Mouse (Mus musculus) thymus, postnatal 36 days (tissue): Measurements from ENCODE around the gene Sgms1.
"Not testable (repeated sequence)": the region's sequence is repeated elsewhere in the genome, so short reads cannot be mapped to it uniquely, and the experiment has no call there.

Experiments used
- DNase-seq, 2 experiments: peaks; one replicate each; pipeline ENCODE4 v3.0.0; 2022; ENCODE audit warnings: mixed read lengths in 2 of 2

Gene Sgms1

DNA sequence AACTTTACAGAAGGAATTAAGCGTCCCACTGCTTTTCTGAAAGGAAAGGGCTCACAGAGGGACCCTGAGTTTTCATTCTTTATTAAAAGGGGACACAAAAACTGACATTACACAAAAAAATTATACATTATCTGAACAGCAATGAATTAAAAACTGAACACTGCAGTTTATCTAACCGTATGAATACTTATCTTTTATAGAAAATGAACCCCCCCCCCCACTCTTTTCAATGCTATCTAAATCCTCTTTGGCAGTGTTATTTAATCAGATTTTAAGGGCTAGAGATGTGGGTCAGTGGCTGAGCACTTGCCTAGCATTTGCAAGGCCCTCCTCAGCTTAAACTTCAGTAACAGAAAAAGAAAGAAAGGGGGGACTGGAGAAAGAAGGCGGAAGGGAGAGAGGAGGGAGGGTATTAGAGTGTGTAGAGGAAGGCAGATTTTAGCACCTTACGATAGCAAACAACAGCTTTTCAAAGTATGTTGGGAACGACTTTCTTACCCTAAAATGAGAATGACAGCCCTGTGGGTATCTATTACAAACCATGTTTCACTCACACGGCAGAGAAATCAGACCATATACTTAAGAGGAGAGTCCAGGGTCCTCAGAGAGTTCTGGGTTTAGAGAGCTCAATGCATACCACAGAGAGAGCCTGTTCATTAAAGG is 215.9 kb downstream of the Sgms1 start:
- DNase-seq = no peak

GRCm38 (mm10) chr19:32172511-32172981 is 217.0 kb downstream of the Sgms1 start:
- peak in 1 of 2 experiments; percentile 30 for DNase-seq

DNA sequence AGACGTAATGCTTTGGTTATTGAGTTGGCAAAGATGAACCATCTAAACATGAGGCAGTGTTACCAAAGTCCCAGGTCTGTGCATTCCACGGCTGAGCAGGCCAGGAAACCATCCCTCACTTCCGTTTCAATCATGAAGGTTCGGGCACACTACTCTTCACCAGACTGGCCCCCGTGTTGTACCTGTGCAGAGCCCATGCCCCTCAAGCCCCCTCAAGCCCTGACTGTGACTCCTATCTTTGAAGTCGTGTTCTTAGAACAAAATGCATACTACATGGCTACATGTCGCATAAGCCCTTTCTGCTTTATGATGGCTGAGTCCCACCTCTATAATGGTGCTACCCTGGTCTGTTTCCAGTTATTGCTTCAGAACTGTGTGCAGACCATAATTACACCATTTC is 217.5 kb downstream of the Sgms1 start:
- no peak for DNase-seq

GRCm38 (mm10) chr19:32169634-32170540 is 219.6 kb downstream of the Sgms1 start:
- peak; percentile 70 to 71 for DNase-seq

GRCm38 (mm10) chr19:32168031-32168430 is 221.5 kb downstream of the Sgms1 start:
- peak; percentile 55 to 69 for DNase-seq

GRCm38 (mm10) chr19:32166823-32167605 is 222.5 kb downstream of the Sgms1 start:
- no peak for DNase-seq

GRCm38 (mm10) chr19:32165711-32166110 is 223.8 kb downstream of the Sgms1 start:
- no peak for DNase-seq

GRCm38 (mm10) chr19:32164128-32164527 is 225.4 kb downstream of the Sgms1 start:
- DNase-seq = no peak

- DNase-seq = no peak
Observed at GRCm38 (mm10) chr19:32159944-32160343, 229.6 kb downstream of the Sgms1 start.

DNA sequence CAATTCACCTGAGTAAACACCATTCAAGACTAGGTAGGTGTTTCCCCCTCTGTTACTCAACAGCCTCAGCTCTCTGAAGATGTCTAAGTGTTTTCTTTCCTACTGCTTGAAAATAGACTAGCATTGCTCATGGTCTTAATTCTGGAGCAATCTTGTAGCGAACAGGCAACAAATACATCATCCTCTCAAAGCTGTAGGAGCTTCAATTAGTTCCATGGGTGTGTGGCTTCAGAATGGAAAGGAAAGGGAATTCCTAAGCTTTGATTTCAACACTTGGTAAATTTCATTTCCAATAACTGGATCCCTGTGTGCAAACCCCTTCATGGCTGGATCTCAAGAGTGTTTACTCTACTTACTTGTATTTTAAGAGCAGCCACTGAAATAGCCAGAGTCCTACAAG is 230.3 kb downstream of the Sgms1 start:
- DNase-seq = no peak

- no peak for DNase-seq
Observed at GRCm38 (mm10) chr19:32157045-32157444, 232.5 kb downstream of the Sgms1 start.

DNA sequence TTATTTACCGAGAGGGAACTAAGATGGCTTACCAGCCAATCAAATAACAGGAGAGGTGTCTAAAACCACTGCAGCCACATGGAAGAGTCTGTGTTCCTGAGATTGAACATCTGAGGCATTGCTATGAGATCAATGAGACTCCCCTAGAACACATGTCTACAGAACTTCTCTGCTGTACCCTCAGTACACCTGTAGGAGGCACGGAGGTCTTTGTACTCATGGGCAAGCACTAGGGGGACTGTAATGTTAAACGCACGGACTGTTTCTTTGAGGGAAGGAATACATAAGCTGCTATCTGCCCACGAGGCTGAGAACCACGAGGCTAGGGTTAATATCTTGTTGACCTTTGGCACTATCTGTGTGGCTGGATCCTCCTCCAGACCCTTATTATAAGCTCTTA is 237.0 kb downstream of the Sgms1 start:
- DNase-seq = no peak

DNA sequence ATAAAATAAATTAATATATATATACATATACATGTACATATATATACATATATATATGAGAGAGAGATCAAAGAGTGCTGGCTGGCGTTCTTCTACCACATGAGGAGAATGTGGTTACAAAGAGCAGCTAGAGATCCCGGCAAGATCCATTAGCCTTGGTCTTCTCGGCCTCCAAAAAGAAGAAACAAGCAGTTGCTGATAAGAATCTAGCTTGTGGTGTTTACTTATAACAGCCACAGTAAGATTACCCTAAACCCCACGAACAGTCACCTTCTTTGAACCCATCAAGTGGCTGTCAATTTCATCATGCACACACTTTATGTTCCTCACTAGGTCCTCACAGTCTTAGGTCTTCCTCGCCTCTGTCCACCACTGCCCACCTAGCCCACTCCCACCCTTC is 240.8 kb downstream of the Sgms1 start:
- DNase-seq = no peak

DNA sequence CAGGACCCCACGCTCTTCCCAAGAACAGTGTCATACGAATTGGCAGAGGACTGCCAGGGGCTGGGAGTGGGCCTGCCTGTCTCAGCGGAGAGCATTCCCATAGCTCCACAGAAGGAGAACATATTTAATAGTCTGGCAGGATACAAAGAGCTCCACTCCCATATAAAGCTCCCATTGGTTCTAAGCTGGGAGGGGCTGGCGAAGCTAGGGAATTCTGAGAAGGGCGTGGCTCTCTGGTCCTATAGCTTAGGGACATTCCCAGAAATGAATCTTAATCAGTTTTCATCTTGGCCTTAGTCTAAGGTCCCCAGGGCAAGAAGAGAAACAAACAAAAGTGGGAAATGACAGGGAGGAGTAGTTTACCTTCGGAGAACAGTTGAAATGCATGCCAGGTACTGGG is 247.1 kb downstream of the Sgms1 start:
- DNase-seq = no peak

DNA sequence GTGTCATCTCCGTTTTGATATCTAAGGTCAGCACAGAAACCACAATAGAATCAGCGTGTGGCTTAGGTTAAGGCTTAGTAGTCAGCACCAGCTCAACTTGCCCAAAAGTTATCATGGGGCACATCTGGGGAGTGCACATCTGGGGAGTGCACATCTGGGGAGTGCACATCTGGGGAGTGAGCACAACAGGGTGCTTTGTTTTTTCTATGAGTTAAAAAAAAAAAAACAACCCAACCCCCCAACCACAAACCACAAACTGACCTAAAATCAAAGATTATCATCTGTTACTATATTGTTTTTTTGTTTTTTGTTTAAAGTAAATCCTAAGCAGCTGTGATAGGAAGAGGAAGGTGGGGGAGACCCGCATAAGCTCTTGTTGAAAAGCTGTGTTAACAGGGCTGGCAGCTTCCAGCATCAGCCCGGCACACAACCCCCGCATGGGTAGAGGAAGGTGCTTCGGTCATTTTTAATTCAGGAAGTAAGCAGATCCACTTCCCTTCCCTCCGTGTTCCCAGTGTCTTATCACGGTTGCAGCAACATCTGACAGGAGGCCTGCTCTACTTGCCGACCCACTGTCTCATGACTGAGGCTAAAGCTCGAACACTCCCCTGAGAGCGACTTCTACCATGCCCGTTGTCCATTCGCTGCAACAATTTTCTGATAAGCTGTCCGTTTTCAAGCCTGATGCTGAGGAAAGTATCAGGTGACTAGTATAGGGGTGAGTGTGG is 251.0 kb downstream of the Sgms1 start:
- DNase-seq = peak; percentile 38 to 54

DNA sequence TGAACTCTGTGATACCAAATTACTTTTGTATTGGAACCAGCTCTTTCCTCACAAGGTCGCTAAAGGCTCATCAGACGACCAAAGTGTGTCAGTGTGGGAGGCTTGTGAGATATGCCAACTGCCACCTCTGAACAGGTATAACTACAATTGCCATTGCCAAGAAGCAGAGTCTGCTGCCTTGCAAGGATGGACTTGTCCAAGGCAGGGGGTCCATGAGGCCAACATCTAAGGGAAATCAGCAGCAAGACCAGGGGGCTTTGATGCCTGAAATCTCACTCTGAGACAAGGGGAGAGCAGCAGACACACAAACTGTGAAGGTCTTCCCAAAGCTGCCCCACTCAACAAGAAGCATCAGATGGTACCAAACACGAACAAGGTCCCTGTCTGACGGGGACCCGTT is 251.6 kb downstream of the Sgms1 start:
- DNase-seq = no peak

GRCm38 (mm10) chr19:32136888-32137625 is 252.5 kb downstream of the Sgms1 start:
- DNase-seq = no peak

- not testable (repeated sequence) for DNase-seq
Observed at GRCm38 (mm10) chr19:32131707-32132488, 257.6 kb downstream of the Sgms1 start.

- no peak for DNase-seq
Observed at GRCm38 (mm10) chr19:32129281-32129680, 260.2 kb downstream of the Sgms1 start.

DNA sequence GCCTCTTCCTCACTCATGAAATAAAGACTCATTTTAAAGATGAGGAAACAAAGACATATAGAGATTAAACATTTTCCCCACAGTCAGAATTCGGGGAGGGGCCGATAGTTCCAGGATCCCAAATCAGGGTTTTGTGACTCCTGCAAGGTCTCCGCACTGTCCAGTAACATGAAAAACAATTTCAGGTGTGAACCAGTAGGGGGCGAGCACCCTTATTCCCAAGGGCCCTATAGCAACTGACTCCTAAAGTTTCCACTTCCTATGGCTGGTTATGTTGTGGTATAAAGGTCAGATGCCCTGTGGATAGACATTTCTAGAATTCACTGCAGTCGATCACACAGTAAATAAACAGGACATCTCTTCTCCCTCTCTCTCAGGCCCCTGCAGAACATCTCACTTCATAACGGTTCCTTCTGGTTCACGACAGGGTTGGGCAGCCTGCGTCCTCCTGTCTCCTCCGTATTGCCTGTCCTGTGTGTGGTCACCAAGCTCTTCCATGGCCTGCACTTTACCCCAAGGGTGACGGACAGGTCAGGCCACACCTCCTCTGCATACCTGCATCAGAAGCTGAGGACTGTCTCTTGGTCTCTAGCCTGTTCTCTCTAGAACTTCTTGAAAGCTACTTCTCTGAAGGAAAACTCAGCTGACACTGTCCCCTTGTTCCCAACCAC is 262.2 kb downstream of the Sgms1 start:
- no peak for DNase-seq
